Mouse (Mus musculus) cortical plate, adult 2 months (tissue): ENCODE data around the gene Tcf3.

ENCODE experiments used
- CTCF ChIP-seq: fragments of 200-500 bp; IDR thresholded peaks from 2 replicates; pipeline ENCODE4 v1.5.1; 2011; ENCODE audit warnings: mild to moderate bottlenecking, control low read depth, low read length; ENCODE audit not compliant: insufficient read depth; ENCODE audit errors: extremely low read depth
- POLR2A ChIP-seq: fragments of 200-500 bp; IDR thresholded peaks from 2 replicates; pipeline ENCODE4 v1.6.1; 2011; ENCODE audit warnings: mild to moderate bottlenecking, low read length, control low read depth; ENCODE audit not compliant: insufficient read depth; ENCODE audit errors: extremely low read depth

DNA sequence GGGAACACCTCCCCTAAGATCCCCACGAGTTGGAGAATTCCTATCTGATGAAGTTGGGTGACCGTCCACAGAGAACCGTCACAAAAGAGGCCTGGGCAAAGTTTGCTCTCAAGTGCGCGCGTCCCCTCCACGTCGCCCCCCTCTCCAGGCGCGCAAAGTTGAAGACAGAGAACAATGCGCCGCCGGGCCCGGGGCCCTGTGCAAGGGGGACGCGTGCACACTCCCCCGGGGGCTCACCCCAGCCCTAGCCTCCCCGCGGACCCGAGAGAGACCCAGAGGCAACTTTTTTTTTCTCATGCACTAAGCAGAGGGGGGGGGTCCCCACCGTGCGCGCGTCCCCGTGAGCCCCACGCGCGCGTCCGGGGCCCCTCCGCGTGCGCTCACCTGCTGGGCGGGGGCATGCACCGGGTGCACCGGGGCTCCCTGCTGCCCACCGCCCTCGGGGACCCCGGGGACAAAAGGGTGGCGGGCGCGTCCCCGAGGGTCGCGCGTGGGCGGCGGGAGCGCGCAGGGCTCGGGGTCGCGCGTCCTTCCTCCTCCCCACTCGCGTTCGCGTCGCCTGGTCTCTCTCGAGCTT lies 423 bp downstream of the Tcf3 start:
- TF ChIP-seq POLR2A (no peak), CTCF (no peak)
